Mouse (Mus musculus) forebrain, embryonic 14.5 days (tissue): Measurements from ENCODE around the gene Gbf1. TPM values are rescaled to one million over a fixed set of nuclear protein-coding genes. Genes with fewer than 3 reads are reported as not detected.

Source experiments
- ATAC-seq: fragments of 200-750 bp; cut with Nextera tagmentation; 2 replicates; pipeline ENCODE4 v1.8.0; 2017; ENCODE audit warnings: mild to moderate bottlenecking, moderate library complexity
- DNase-seq: peaks from one replicate; pipeline ENCODE4 v3.0.0-alpha.2; 2015; ENCODE audit warnings: low spot score
- H3K27ac ChIP-seq: fragments of 300-500 bp; sonication (generic); 2 replicates; pipeline ENCODE4 v1.5.1; 2014; ENCODE audit warnings: low read depth, mild to moderate bottlenecking, control low read depth, low read length, moderate library complexity
- H3K27me3 ChIP-seq: fragments of 300-500 bp; sonication (generic); replicated peaks from 2 replicates; pipeline ENCODE4 v1.6.1; 2014; ENCODE audit warnings: low read length, control low read depth, mixed read lengths; ENCODE audit not compliant: control insufficient read depth, insufficient read depth
- H3K36me3 ChIP-seq: fragments of 300-500 bp; sonication (generic); 2 replicates; pipeline ENCODE4 v1.6.1; 2014; ENCODE audit warnings: low read length, control low read depth; ENCODE audit not compliant: control insufficient read depth, insufficient read depth
- H3K4me1 ChIP-seq: fragments of 300-500 bp; sonication (generic); 2 replicates; pipeline ENCODE4 v1.6.1; 2014; ENCODE audit warnings: antibody characterized with exemption, low read length, control low read depth; ENCODE audit not compliant: control insufficient read depth, insufficient read depth
- H3K4me2 ChIP-seq: fragments of 300-500 bp; sonication (generic); 2 replicates; pipeline ENCODE4 v1.6.1; 2014; ENCODE audit warnings: mild to moderate bottlenecking, control low read depth, low read length
- H3K4me3 ChIP-seq: fragments of 300-500 bp; sonication (generic); 2 replicates; pipeline ENCODE4 v1.5.1; 2014; ENCODE audit warnings: low read depth, low read length, control low read depth
- H3K9ac ChIP-seq: fragments of 300-500 bp; sonication (generic); 2 replicates; pipeline ENCODE4 v1.6.1; 2014; ENCODE audit warnings: mild to moderate bottlenecking, low read length, control low read depth, moderate library complexity
- H3K9me3 ChIP-seq: fragments of 300-500 bp; sonication (generic); replicated peaks from 2 replicates; pipeline ENCODE4 v1.6.1; 2016; ENCODE audit warnings: low read length, control low read depth, mixed read lengths; ENCODE audit not compliant: control insufficient read depth
- WGBS: fragments of 180-500 bp; shearing (Covaris S2); extraction: QIAGEN DNeasy Blood & Tissue Kit; methylation state at CpG from one replicate; pipeline ENCODE4 v1.1.7; 2014; 5-methylcytosine and 5-hydroxymethylcytosine counted together
- polyA plus RNA-seq: library from polyadenylated mRNA; unstranded; fragments of >200 nt; fragmentation: Nextera tagmentation; extraction: Ambion mirVana; gene quantifications from 2 replicates; pipeline ENCODE4 v1.2.1, GENCODE M21; 2014

The Gbf1 gene
- polyA plus RNA-seq, 1 experiment from 2014 or later, result 36.3 TPM

GRCm38 (mm10) chr19:46329031-46329641 lies 176.8 kb downstream of the Gbf1 start:
- DNase-seq, result no peak
- Histone ChIP-seq H3K4me3 (peak overlapping the region; percentile 68), H3K27ac (peak overlapping the region; percentile 96), H3K9ac (peak overlapping the region; percentile 77), H3K4me2 (peak overlapping the region; percentile 100), H3K4me1 (peaks cover 27% of the 10 kb centered on the region), H3K36me3 (peaks cover 27% of the 10 kb centered on the region), H3K27me3 (no peaks in the 10 kb centered on the region; the same call in 1 of the 2 replicates), H3K9me3 (no peaks in the 10 kb centered on the region)
- peak; percentile 8; the same call in 1 of the 2 replicates for ATAC-seq
- 1% methylated on average over 54 of the region's 54 CpGs for WGBS

GRCm38 (mm10) chr19:46329951-46330350 lies 177.6 kb downstream of the Gbf1 start:
- no peak overlapping the region for H3K9ac ChIP-seq
- DNase-seq (peak; percentile 66), ATAC-seq (no peak)
- H3K27me3 ChIP-seq, result no peaks in the 10 kb centered on the region
- no peaks in the 10 kb centered on the region for H3K9me3 ChIP-seq
- H3K27ac ChIP-seq, result no peak overlapping the region
- H3K4me2 ChIP-seq, result peak overlapping the region; percentile 100
- peaks cover 27% of the 10 kb centered on the region for H3K36me3 ChIP-seq
- H3K4me3 ChIP-seq, result 0 out of 2 replicates have a peak overlapping the region, but pooled peaks have one; percentile 6
- 6% methylated on average over 16 of the region's 16 CpGs for WGBS
- peaks cover 21% of the 10 kb centered on the region for H3K4me1 ChIP-seq

GRCm38 (mm10) chr19:46330696-46331095 lies 178.4 kb downstream of the Gbf1 start:
- H3K9me3 ChIP-seq, result no peaks in the 10 kb centered on the region
- no peak overlapping the region for H3K4me2 ChIP-seq
- no peaks in the 10 kb centered on the region for H3K27me3 ChIP-seq
- no peak overlapping the region for H3K27ac ChIP-seq
- H3K36me3 ChIP-seq, result peaks cover 27% of the 10 kb centered on the region
- H3K4me1 ChIP-seq, result peaks cover 16% of the 10 kb centered on the region
- no peak for DNase-seq
- no peak overlapping the region for H3K9ac ChIP-seq
- no peak for ATAC-seq
- WGBS, result 92% methylated on average over 12 of the region's 12 CpGs
- H3K4me3 ChIP-seq, result no peak overlapping the region

GRCm38 (mm10) chr19:46331326-46331725 lies 179.0 kb downstream of the Gbf1 start:
- no peak overlapping the region for H3K4me3 ChIP-seq
- 94% methylated on average over 14 of the region's 14 CpGs for WGBS
- no peak overlapping the region for H3K27ac ChIP-seq
- ATAC-seq (no peak), DNase-seq (no peak)
- no peak overlapping the region for H3K4me2 ChIP-seq
- peaks cover 27% of the 10 kb centered on the region for H3K36me3 ChIP-seq
- H3K4me1 ChIP-seq, result peaks cover 16% of the 10 kb centered on the region
- no peaks in the 10 kb centered on the region for H3K27me3 ChIP-seq
- H3K9me3 ChIP-seq, result no peaks in the 10 kb centered on the region
- no peak overlapping the region for H3K9ac ChIP-seq

- Histone ChIP-seq H3K36me3 (peaks cover 27% of the 10 kb centered on the region), H3K4me1 (peaks cover 16% of the 10 kb centered on the region), H3K9me3 (no peaks in the 10 kb centered on the region), H3K27me3 (no peaks in the 10 kb centered on the region), H3K4me3 (no peak overlapping the region), H3K27ac (no peak overlapping the region), H3K9ac (no peak overlapping the region), H3K4me2 (no peak overlapping the region)
- no peak for ATAC-seq
- WGBS, result 87% methylated on average over 3 of the region's 3 CpGs
- no peak for DNase-seq
Observed at GRCm38 (mm10) chr19:46331936-46332335, 179.6 kb downstream of the Gbf1 start.

GRCm38 (mm10) chr19:46332721-46333339 lies 180.5 kb downstream of the Gbf1 start:
- Histone ChIP-seq H3K4me3 (no peak overlapping the region), H3K36me3 (peaks cover 27% of the 10 kb centered on the region), H3K27ac (no peak overlapping the region), H3K9me3 (no peaks in the 10 kb centered on the region), H3K9ac (no peak overlapping the region), H3K4me2 (no peak overlapping the region), H3K27me3 (no peaks in the 10 kb centered on the region), H3K4me1 (peaks cover 16% of the 10 kb centered on the region)
- DNase-seq (no peak), ATAC-seq (no peak)
- WGBS, result 40% methylated on average over 7 of the region's 7 CpGs

GRCm38 (mm10) chr19:46333906-46334305 lies 181.6 kb downstream of the Gbf1 start:
- no peak overlapping the region for H3K9ac ChIP-seq
- H3K4me2 ChIP-seq, result no peak overlapping the region
- H3K36me3 ChIP-seq, result peaks cover 27% of the 10 kb centered on the region
- no peak for ATAC-seq
- no peaks in the 10 kb centered on the region for H3K9me3 ChIP-seq
- H3K27ac ChIP-seq, result no peak overlapping the region
- DNase-seq, result no peak
- WGBS, result 92% methylated on average over 3 of the region's 3 CpGs
- H3K4me1 ChIP-seq, result peaks cover 18% of the 10 kb centered on the region
- no peaks in the 10 kb centered on the region for H3K27me3 ChIP-seq
- H3K4me3 ChIP-seq, result no peak overlapping the region

Other genes starting within 250 kb of the Gbf1 start
- 17.0 and 19.4 TPM in 2 replicates for gene Armh3, start 154.0 kb upstream of the Gbf1 start, polyA plus RNA-seq
- 0.98 and 1.4 TPM in 2 replicates for gene Hps6, start 149.0 kb upstream of the Gbf1 start, polyA plus RNA-seq
- gene Pprc1, start 107.6 kb upstream of the Gbf1 start, polyA plus RNA-seq, result 24.1 and 29.8 TPM in 2 replicates
- 107 and 116 TPM in 2 replicates for gene Ldb1, start 107.3 kb upstream of the Gbf1 start, polyA plus RNA-seq
- gene Nolc1, start 76.6 kb upstream of the Gbf1 start, polyA plus RNA-seq, result 67.2 and 73.6 TPM in 2 replicates
- not detected in 2 replicates for gene Elovl3, start 20.6 kb upstream of the Gbf1 start, polyA plus RNA-seq
- not detected in 2 replicates for gene Pitx3, start 4.2 kb upstream of the Gbf1 start, polyA plus RNA-seq
- gene Nfkb2, start 151.8 kb downstream of the Gbf1 start, polyA plus RNA-seq, result 1.4 and 1.6 TPM in 2 replicates
- 68.7 and 83.0 TPM in 2 replicates for gene Psd, start 174.6 kb downstream of the Gbf1 start, polyA plus RNA-seq
- 42.6 and 43.1 TPM in 2 replicates for gene Fbxl15, start 175.7 kb downstream of the Gbf1 start, polyA plus RNA-seq
- 402 and 405 TPM in 2 replicates for gene Cuedc2, start 186.2 kb downstream of the Gbf1 start, polyA plus RNA-seq
- 7.2 TPM in 2 replicates for gene Mfsd13a, start 188.6 kb downstream of the Gbf1 start, polyA plus RNA-seq
- gene 2310034G01Rik, start 197.8 kb downstream of the Gbf1 start, polyA plus RNA-seq, result 1.8 and 2.2 TPM in 2 replicates
- gene Actr1a, start 243.2 kb downstream of the Gbf1 start, polyA plus RNA-seq, result 402 and 428 TPM in 2 replicates
- 21.8 and 27.8 TPM in 2 replicates for gene Sufu, start 244.4 kb downstream of the Gbf1 start, polyA plus RNA-seq